Mouse (Mus musculus): ENCODE measurements around the gene Iqgap2. TPM values are rescaled to one million over a fixed set of nuclear protein-coding genes. Genes with fewer than 3 reads are reported as not detected.

The Iqgap2 gene
- 3.4 and 3.8 TPM in 2 replicates for polyA plus RNA-seq (2015; fragmentation: Nextera tagmentation; extraction: Ambion mirVana)

GRCm38 (mm10) chr13:95891491-95891925, at the start of gene Iqgap2:
Gene Iqgap2 (minus strand): TSS chr13:95891922.
- H3K27me3 ChIP-seq (replicated peaks): no peaks in the 10 kb centered on the region
- peak within 1 kb of the TSS; percentile 95 for H3K4me2 ChIP-seq
- peak; percentile 78 for ATAC-seq (replicated peaks)
- no peaks in the 10 kb centered on the region for H3K9me3 ChIP-seq
- H3K4me3 ChIP-seq: peak within 1 kb of the TSS; percentile 70
- H3K36me3 ChIP-seq (replicated peaks): no peaks in the 10 kb centered on the region
- peak within 1 kb of the TSS; percentile 63 for H3K9ac ChIP-seq
- 0 out of 2 replicates have a peak within 1 kb of the TSS, but pooled peaks have one; percentile 23 for H3K27ac ChIP-seq
- H3K4me1 ChIP-seq: peaks cover 23% of the 10 kb centered on the region
- under 1% methylated on average over 47 of the region's 48 CpGs for WGBS

DNA sequence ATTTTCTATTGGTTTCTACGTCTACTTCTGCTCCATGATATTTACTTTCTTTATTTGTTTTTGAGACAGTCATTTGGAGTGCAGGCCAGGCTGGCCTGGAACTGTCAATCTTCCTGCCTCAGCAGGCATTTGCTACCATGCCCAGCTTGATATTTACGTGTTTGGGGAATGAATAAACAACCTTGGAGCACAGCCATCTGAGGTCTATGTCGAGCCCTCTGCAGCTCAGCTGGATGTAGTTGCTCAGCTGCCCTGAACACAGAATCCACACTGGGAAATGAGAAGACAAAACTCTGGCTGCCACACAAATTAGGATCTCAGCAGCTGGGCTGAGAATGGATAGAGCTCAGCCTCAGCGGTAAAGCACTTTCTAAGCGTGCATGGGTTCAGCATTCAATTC, 49.1 kb upstream of the Iqgap2 start:
- WGBS: 58% methylated on average over 5 of the region's 5 CpGs
- H3K9me3 ChIP-seq: no peaks in the 10 kb centered on the region
- no peak for ATAC-seq (replicated peaks)
- H3K4me3 ChIP-seq: no peak overlapping the region
- no peaks in the 10 kb centered on the region for H3K36me3 ChIP-seq (replicated peaks)
- no peaks in the 10 kb centered on the region for H3K4me1 ChIP-seq
- H3K4me2 ChIP-seq: no peak overlapping the region
- no peaks in the 10 kb centered on the region for H3K27me3 ChIP-seq (replicated peaks)
- no peak overlapping the region for H3K27ac ChIP-seq
- no peak overlapping the region for H3K9ac ChIP-seq

DNA sequence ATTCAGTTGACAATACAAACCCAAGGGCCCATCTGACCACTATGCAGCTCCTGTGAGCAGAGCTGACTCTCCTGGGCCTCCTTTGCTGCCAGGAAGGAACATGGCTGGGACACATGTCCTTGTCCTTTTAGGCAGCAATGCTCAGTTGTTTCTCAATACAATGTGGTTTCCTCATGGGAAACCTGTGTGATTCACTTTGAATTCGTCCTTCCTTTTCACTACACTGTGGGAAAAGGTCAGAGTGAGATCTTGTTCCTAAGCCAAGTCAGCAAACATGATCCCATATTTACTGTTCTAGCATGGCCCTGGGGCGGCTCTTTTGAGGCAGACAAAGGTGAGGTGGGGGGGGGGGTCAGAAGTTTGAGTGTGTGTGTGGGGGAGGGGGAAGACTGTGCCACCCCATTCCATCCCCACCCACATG, 32.5 kb upstream of the Iqgap2 start:
- H3K4me2 ChIP-seq: no peak overlapping the region
- H3K27me3 ChIP-seq (replicated peaks): no peaks in the 10 kb centered on the region
- no peaks in the 10 kb centered on the region for H3K36me3 ChIP-seq (replicated peaks)
- H3K9me3 ChIP-seq: no peaks in the 10 kb centered on the region
- H3K9ac ChIP-seq: no peak overlapping the region
- no peak overlapping the region for H3K4me3 ChIP-seq
- ATAC-seq (replicated peaks): no peak
- H3K27ac ChIP-seq: no peak overlapping the region
- WGBS: 65% methylated on average over 2 of the region's 2 CpGs
- H3K4me1 ChIP-seq: no peaks in the 10 kb centered on the region

- no peak overlapping the region for H3K27ac ChIP-seq
- 96% methylated on average over 4 of the region's 4 CpGs for WGBS
- no peaks in the 10 kb centered on the region for H3K36me3 ChIP-seq (replicated peaks)
- H3K9ac ChIP-seq: no peak overlapping the region
- no peaks in the 10 kb centered on the region for H3K4me1 ChIP-seq
- no peaks in the 10 kb centered on the region for H3K9me3 ChIP-seq
- H3K4me2 ChIP-seq: no peak overlapping the region
- ATAC-seq (replicated peaks): no peak
- no peak overlapping the region for H3K4me3 ChIP-seq
- H3K27me3 ChIP-seq (replicated peaks): no peaks in the 10 kb centered on the region
Observed at GRCm38 (mm10) chr13:95922626-95923025, 30.9 kb upstream of the Iqgap2 start.

DNA sequence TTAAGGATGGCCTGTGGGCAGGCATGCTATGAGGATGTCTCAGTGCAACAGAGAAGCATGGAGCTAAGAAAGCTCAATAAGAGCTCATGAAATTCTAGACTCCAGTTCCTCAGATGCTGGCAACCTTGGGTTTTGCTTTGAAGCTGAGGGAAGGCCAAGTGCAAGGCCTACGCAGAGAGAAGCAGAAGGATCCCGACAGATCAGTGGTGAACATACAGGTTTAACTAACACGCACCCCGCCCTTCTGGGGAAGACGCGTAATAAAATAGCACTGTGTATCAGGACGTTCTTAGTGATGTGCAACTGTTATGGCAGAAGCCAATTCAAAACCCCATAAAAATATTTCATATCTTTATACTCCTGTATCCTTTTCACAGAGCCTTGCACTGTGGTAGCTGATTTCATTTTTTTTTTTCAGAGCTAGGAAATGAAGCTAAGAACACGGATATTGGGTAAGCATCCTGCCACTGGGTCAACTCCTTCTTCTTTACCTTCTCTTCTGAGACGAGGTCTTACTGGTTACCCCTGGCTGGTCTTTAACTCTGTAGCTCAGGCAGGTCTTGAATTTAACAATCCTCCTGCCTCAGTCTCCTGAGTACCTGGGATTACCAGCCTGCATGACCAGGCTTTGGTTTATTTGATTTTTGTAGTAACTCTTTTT, 27.0 kb upstream of the Iqgap2 start:
- Histone ChIP-seq H3K36me3 (replicated peaks) (no peaks in the 10 kb centered on the region), H3K9me3 (no peaks in the 10 kb centered on the region), H3K27me3 (replicated peaks) (no peaks in the 10 kb centered on the region), H3K4me1 (no peaks in the 10 kb centered on the region), H3K4me2 (no peak overlapping the region), H3K27ac (no peak overlapping the region), H3K9ac (no peak overlapping the region), H3K4me3 (no peak overlapping the region)
- no peak for ATAC-seq (replicated peaks)
- WGBS: 91% methylated on average over 9 of the region's 9 CpGs

GRCm38 (mm10) chr13:95913046-95913406, 21.3 kb upstream of the Iqgap2 start:
- Histone ChIP-seq H3K27me3 (replicated peaks) (no peaks in the 10 kb centered on the region), H3K27ac (no peak overlapping the region), H3K9ac (no peak overlapping the region), H3K36me3 (replicated peaks) (no peaks in the 10 kb centered on the region), H3K4me3 (no peak overlapping the region), H3K4me1 (no peaks in the 10 kb centered on the region), H3K4me2 (no peak overlapping the region), H3K9me3 (no peaks in the 10 kb centered on the region)
- no peak for ATAC-seq (replicated peaks)
- WGBS: 74% methylated on average over 2 of the region's 2 CpGs

- 86% methylated on average over 11 of the region's 11 CpGs for WGBS
- H3K4me2 ChIP-seq: no peak overlapping the region
Observed at GRCm38 (mm10) chr13:95912157-95913045, 20.7 kb upstream of the Iqgap2 start.

DNA sequence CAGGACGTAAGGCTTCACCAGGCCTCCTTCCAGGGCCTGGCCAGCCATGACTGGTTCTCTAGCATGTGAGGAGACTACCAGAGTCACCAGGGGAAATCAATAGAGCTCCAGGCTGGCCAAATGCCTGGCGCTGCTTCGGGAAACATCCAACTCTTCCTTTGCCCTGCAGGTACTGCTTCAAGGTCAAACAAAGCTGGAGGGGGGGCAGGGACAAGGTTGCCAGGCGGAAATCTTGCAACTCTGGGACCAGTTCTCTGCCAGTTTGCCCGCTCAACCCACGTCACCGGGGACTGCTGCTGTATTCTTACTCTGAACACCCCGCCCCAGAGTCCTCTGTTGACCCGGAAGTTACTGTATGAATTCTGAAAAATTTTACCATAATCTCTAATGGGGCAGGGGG, 18.5 kb upstream of the Iqgap2 start:
- Histone ChIP-seq H3K27me3 (replicated peaks) (no peaks in the 10 kb centered on the region), H3K9me3 (no peaks in the 10 kb centered on the region), H3K9ac (no peak overlapping the region), H3K36me3 (replicated peaks) (no peaks in the 10 kb centered on the region), H3K4me3 (no peak overlapping the region), H3K4me1 (no peaks in the 10 kb centered on the region), H3K27ac (no peak overlapping the region), H3K4me2 (no peak overlapping the region)
- ATAC-seq (replicated peaks): no peak
- 84% methylated on average over 9 of the region's 9 CpGs for WGBS

More at GRCm38 (mm10) chr13:95912157-95913045, 20.7 kb upstream of the Iqgap2 start:
- Histone ChIP-seq H3K36me3 (replicated peaks) (no peaks in the 10 kb centered on the region), H3K9me3 (no peaks in the 10 kb centered on the region), H3K9ac (no peak overlapping the region), H3K4me1 (no peaks in the 10 kb centered on the region), H3K27me3 (replicated peaks) (no peaks in the 10 kb centered on the region), H3K4me3 (no peak overlapping the region), H3K27ac (no peak overlapping the region)
- ATAC-seq (replicated peaks): no peak

DNA sequence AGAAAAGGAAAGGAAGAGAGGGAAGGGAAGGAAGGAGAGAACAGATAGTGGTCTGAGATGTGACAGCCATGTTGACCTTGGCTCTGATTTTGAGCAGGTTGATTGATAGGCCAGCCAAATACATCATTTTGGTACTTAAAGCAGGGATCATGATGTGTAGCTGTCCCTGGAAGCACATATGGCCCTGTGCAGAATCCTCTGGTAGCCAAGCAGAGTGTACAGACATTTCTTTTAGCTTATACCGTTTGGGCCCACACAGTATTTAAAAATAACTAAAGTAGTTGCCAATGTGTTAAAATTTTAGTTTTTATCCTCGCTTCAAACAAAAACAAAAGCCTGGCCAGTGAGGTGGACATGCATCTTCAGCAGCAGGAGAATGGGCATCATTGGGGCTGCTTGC, 17.5 kb upstream of the Iqgap2 start:
- ATAC-seq (replicated peaks): no peak
- no peak overlapping the region for H3K4me2 ChIP-seq
- WGBS: 81% methylated on average over 2 of the region's 2 CpGs
- H3K27me3 ChIP-seq (replicated peaks): no peaks in the 10 kb centered on the region
- H3K4me3 ChIP-seq: no peak overlapping the region
- H3K9ac ChIP-seq: no peak overlapping the region
- no peaks in the 10 kb centered on the region for H3K9me3 ChIP-seq
- no peak overlapping the region for H3K27ac ChIP-seq
- H3K4me1 ChIP-seq: no peaks in the 10 kb centered on the region
- no peaks in the 10 kb centered on the region for H3K36me3 ChIP-seq (replicated peaks)

DNA sequence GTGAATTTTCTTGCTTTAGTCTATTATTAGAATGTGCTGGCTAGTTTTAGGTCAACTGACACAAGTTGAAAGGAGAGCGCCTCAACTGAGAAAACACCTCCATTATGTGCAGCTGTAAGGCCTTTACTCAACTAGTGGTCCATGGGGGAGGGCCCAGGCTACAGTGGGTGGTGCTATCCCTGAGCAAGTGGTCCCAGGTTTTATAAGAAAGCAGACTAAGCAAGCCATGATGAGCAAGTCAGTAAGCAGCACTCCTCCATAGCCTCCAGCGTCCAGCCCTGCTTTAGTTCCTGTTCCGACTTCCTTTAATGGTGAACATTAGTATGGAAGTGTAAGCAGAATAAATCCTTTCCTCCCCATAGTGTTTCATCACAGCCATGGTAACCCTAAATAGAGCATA, 11.0 kb upstream of the Iqgap2 start:
- Histone ChIP-seq H3K27me3 (replicated peaks) (no peaks in the 10 kb centered on the region), H3K4me2 (no peak overlapping the region), H3K36me3 (replicated peaks) (no peaks in the 10 kb centered on the region), H3K27ac (no peak overlapping the region), H3K4me1 (no peaks in the 10 kb centered on the region), H3K9ac (no peak overlapping the region), H3K9me3 (no peaks in the 10 kb centered on the region), H3K4me3 (no peak overlapping the region)
- WGBS: 97% methylated on average over 3 of the region's 3 CpGs
- ATAC-seq (replicated peaks): no peak

GRCm38 (mm10) chr13:95899885-95900650, 8.3 kb upstream of the Iqgap2 start:
- H3K9ac ChIP-seq: no peak overlapping the region
- H3K27ac ChIP-seq: no peak overlapping the region
- 77% methylated on average over 1 of the region's 1 CpGs for WGBS
- ATAC-seq (replicated peaks): no peak
- no peaks in the 10 kb centered on the region for H3K36me3 ChIP-seq (replicated peaks)
- no peaks in the 10 kb centered on the region for H3K4me1 ChIP-seq
- H3K27me3 ChIP-seq (replicated peaks): no peaks in the 10 kb centered on the region
- H3K9me3 ChIP-seq: no peaks in the 10 kb centered on the region
- H3K4me3 ChIP-seq: no peak overlapping the region
- H3K4me2 ChIP-seq: no peak overlapping the region

DNA sequence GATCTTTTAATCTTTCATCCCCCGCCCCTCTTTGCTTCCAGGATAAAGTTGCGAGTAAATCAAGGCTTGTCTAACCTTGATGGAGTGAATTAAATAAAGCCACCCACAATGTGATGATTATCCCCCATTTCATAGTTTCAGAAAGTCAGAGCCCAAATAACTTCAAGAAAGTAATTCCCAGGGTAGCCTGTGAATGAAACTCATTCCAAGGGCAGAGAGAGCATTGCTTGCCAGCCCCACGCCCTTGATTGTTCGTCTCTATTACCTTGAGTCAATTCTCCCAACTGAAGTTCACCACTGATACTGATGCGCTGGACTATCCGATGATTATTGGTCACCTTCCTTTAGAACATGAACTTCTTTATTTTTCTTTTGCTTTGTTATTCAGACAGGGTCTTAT, 4.8 kb upstream of the Iqgap2 start:
- Histone ChIP-seq H3K4me1 (peaks cover 7% of the 10 kb centered on the region), H3K4me2 (no peak overlapping the region), H3K27me3 (replicated peaks) (no peaks in the 10 kb centered on the region), H3K9ac (no peak overlapping the region), H3K4me3 (no peak overlapping the region), H3K36me3 (replicated peaks) (no peaks in the 10 kb centered on the region), H3K9me3 (no peaks in the 10 kb centered on the region), H3K27ac (no peak overlapping the region)
- ATAC-seq (replicated peaks): no peak
- 90% methylated on average over 6 of the region's 6 CpGs for WGBS
